Mouse (Mus musculus) R1 (cell line): ENCODE data around the gene Mus81.

Experiments used
- DNase-seq: peaks from one replicate; pipeline ENCODE4 v3.0.0-alpha.2; 2018; ENCODE audit warnings: low read depth, low spot score

Mus81 gene

GRCm38 (mm10) chr19:5471846-5472245 lies 16.4 kb downstream of the Mus81 start:
- no peak for DNase-seq

GRCm38 (mm10) chr19:5468374-5468773 lies 19.8 kb downstream of the Mus81 start, which contains the start of gene Ctsw:
Gene Ctsw (minus strand): TSS chr19:5468507.
- DNase-seq: peak; percentile 61

DNA sequence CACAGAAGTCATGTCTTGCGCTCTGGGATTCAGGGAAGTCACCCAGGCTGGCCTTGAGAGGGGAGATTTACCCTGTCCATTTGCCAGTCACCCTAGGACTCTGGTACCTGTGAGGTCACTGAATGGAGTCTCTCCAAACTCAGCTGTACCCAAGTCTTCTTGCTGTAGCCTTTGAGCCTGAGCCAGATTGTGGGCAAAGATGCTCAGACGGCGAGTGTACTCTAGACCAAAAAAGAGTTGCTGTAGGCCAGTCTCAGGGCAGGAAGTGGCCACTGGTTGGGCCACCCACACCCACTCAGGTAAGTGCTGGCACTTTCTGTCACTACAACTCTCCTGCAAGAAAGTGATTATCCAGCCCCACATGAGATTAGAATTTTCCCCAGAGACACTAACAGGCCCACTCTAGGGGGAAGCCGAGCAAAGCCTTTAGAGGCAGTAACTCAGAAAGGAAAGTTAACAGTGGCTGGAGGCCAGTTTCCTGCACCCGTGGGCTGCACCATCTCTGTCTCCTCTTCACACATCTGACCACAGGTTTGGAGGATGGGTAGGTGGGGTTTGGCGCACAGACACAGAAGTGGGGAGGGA lies 21.2 kb downstream of the Mus81 start:
- no peak for DNase-seq

DNA sequence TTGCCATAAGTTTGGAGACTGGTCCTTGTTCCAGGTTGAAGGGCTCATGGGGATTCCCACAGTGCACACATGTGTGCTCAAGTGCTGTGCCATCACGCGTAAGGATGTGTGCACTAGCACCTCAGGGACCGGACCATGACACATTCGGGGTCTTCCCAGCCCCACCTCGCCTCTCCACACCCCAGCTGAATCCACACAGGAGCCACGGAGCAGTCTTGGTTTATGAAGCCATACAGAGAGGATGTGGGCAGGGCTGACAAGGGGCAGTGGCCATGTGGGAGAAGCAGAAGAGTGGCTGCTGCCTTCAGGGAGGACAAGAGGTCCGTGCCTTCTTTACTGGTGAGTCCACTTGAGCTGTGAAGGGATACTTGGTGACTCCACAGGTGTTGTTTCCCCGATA lies 23.2 kb downstream of the Mus81 start:
- no peak for DNase-seq

- peak; percentile 92 for DNase-seq
Measured at GRCm38 (mm10) chr19:5463791-5464562, 24.2 kb downstream of the Mus81 start.

DNA sequence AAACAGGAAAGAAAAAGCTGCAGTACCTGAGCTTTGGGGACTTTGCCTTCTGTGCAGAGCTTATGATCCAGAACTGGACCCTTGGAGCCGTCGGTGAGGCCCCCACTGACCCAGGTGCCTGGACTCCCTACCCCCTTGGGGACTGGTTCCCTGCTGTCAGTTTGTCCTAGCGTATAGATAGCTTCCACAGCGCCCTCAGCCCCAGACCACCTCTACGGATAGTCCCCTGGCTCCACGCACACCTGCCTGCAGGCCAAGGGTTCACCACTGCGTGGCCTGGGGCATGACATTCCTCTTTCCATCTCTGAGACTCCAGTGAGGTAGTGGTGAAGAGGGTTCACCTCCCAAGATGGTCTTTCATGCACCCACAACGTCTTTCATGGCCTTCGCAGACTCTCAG lies 25.0 kb downstream of the Mus81 start:
- no peak for DNase-seq

- DNase-seq: no peak
Measured at GRCm38 (mm10) chr19:5461411-5461810, 26.8 kb downstream of the Mus81 start.

DNA sequence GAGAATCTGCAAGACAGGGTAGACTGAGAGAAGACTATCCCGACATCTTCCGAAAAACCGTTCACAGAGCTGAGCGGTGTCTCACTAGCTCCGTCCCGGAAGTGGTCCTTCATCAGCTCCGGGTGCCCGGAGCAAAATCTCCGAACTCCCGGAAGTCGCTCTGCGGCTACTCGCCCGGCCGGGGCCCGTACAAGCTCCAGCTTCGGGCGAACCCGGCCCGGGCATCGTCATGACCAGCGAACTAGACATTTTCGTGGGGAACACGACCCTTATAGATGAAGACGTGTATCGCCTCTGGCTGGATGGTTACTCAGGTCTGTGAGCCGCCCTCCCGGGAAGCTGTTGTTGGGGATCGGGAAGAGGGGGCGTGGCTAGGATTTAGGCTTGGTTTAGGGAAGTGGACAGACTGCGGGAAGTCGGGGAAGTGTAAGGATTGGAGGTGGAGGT lies 27.7 kb downstream of the Mus81 start, which contains the start of gene Fibp:
Gene Fibp, plus strand, starts transcription at position 151 of the 447 bp plus-strand sequence.
- DNase-seq: peak; percentile 91

- DNase-seq: no peak
Measured at GRCm38 (mm10) chr19:5459896-5460295, 28.3 kb downstream of the Mus81 start.

DNA sequence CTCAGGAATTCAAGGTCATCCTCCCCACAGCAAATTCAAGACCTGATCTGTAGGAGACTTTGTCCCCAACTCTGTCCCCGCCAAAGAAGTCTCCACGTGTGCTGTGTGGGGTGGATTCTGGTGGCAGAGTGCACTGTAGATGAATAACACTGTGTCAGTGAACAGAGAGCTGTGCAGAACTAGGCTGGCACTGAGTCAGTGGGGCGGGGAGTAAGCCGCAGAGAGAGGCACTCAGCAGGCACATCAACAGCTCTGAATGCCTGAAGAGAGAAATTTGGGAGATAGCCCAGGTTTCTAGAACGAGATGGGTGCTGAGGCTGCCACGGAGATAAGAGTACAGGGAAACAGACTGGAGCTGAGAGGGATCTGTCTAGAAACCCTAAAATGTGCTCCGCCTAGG lies 29.2 kb downstream of the Mus81 start:
- no peak for DNase-seq

DNA sequence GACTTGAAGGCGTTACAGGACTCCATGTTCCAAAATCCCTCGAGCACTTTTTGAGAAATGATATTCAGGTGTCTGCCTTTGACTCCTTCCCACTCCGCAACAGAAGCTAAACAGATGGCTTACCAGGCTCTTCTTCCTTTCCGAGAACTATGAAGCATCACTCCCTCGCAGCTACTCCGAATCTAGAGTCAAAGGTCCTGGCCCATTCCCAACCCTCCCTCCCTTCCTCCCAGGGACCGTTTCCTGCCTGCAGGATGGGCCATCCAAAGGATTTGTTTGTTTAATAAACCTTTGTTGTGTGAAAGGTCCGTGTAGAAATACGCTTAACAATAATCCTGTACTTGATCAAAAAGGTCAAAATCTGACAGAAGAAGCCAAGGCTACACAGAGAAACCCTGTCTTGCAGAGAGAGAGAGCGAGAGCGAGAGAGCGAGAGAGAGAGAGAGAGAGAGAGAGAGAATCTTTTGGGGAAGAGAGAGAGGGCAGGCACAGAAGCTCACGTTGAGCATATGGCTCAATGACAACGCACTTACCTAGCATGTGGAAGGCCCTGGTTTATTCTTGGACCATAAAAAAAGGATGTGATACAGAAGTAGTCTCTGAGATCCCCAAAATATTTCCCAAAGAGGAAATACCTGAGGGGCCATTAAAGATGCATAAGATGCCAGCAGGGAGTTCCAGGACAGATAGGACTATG lies 30.3 kb downstream of the Mus81 start, which contains the start of gene Ccdc85b:
Gene Ccdc85b, minus strand, starts transcription at position 149 of the 697 bp plus-strand sequence.
- DNase-seq: no peak

DNA sequence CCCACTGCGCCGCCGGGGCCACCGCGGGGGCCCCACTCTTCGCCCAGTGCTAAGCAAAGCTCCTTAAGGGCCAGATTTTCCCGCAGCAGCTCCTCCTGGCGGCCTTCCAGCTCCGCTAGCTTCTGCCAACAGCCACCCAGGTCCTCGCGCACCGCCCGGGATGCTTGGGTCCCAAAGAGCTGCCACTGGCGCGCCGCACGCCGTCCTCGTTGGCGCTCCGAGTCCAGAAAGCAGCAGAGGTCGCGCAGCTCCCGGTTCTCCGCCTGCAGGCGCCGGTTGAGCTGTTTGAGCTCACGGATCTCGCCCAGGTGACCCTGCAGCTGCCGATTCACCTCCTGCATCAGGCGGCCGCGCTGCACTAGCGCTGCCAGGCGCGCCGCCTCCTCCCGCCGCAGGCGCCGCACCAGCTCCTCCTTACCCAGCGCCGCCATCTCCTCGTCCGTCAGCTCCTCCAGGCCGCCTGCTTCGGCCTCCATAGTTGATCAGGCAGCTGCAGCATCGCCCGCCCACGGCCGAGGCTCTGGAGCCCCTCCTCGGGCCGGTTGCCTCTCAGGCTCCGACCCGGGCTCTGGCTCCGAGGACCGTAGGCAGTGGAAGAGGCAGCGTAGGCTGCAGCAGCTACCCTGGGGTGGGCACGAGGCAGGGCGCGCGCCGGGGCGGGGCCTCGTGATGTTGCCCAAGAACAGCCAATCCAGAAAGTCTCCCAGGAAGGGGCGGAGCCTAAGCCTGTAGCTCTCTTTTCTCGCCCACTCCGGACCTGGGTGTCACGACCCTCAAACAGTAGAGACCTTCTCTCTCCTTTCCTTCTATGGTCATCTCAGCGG lies 31.1 kb downstream of the Mus81 start:
- peak; percentile 96 for DNase-seq

DNA sequence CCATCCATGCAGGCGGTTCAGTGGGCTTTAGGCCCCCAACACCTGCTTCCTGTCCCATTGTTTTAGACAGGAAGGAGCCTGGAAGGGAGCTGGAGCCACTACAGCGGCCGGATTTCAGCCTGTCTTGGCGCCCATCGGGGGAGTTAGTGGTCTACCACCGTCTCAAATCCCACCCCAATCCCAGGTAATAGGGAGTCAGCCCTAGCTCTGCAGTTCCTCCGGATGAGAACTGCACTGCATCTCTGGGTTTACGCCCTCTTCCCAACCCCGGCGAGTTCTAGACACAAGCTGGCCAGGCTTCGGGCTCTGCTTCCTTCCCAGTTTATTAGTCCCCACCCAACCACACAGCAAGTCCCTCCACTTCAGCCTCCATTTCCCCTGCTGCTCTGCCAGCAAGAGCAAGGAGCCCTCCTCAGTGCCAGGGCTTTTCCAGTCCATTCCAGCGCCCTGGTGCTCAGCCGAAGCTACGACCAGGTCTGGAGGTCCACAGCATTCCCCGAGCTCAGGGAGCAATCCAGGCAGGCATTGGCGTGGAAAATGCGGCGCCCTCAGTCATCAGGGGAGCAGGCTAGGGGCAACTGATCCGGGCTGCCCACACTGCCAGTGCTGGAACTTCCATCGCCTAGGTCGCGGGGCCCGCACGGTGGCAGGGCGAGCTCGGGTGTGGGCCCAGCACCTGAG lies 31.8 kb downstream of the Mus81 start:
- DNase-seq: peak; percentile 43

DNA sequence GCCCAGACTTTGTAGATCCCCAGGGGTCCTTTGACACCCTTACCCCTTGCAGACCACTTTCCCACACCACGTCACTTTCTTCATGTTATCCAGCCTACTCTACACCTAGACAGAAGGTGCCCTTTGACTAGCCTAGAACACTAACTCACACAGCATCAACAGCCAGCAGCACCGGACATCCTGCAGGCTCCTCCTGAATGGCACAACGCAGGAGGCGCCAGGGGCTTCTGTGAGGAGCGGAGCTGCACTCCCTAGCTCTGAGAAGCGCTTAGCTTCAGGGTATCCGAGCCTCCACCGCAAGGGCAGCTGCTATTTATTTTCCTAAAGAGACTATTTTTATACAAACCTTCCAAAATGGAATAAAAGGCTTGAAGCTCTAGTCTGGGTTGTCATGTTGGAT lies 32.6 kb downstream of the Mus81 start:
- no peak for DNase-seq

DNA sequence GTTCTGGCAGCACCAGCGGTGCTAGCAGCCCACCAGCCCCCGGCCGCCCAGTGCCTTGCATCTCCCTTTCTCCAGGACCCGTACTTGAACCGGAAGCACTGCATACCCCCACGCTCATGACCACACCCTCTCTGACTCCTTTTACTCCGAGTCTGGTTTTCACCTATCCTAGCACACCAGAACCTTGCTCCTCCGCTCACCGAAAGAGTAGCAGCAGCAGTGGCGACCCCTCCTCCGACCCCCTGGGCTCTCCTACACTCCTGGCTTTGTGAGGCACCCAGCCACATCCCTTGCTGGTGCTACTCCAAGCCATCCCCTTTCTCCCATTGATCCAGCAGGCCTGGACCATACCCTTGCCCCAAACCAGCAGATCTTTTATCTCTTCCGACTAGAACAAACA lies 33.2 kb downstream of the Mus81 start:
- peak; percentile 27 for DNase-seq

DNA sequence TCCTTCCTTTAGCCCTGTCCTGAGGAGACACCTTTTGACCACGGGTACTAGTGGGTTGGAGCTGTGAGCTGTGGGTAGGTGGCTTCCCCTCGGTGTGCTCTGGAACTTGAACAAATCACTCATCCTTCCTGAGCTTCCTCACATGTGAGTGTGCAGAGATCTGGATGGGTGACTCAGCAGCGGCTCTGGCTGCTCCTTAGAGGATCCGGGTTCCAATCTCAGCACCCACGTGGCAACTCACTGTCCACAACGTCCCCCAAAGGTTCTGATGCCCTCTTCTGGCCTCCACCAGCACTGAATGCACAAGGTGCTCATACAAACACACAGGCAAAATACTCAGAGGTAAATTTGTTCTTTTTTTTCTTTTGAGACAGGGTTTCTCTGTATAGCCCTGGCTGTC lies 36.4 kb downstream of the Mus81 start:
- DNase-seq: no peak

- DNase-seq: no peak
Measured at GRCm38 (mm10) chr19:5449673-5450072, 38.5 kb downstream of the Mus81 start.

- no peak for DNase-seq
Measured at GRCm38 (mm10) chr19:5448354-5449150, 39.6 kb downstream of the Mus81 start.

DNA sequence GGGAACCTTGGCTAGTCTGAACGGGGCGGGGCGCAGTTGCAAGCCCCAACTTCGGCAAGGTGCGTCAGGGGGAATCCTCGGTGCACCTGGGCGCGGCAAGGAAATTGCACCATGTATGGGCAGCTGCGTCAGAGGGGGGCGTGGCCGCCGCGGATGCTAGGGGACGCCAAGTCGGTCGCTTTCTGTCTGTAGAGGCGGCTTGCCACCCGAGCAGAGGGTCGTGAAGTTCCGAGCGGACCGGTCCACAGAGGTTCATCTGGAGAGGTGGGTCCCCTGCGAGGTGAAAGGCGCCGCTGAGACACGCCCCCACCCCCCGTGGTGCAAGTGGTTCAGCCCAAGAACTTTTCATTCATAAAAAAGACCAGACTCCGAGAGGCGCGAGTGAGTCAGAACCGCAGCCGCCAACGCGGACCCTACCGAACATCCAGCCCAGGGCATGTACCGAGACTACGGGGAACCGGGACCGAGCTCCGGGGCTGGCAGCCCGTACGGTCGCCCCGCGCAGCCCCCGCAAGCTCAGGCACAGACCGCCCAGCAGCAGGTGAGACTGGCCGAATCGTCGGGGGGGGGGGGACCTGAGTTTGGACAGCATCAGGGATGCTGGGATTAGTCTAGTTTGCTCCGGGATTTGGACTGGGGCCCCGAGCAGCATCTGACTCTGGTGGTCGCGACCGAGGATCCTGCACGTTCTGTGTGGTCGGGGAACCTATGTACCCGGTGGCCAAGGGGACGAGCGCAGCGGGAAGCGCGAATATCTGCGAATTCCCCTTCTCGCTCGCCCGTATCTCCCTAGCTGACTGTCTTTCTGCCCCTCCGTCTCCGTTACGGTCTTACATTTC lies 40.5 kb downstream of the Mus81 start, which contains the start of gene Fosl1:
Gene Fosl1, plus strand, starts transcription at position 33 of the 839 bp plus-strand sequence.
- peak; percentile 86 for DNase-seq
